Mouse (Mus musculus): ENCODE results near the gene Slc12a6. TPM values are rescaled to one million over a fixed set of nuclear protein-coding genes. Genes with fewer than 3 reads are reported as not detected.

Slc12a6 gene
- polyA plus RNA-seq, 1 experiment from 2014 or later, result 16.5 TPM

GRCm38 (mm10) chr2:112378973-112379898 is 113.6 kb downstream of the Slc12a6 start, which contains the start of gene Katnbl1:
Katnbl1 (plus strand) TSS chr2:112379211.
- H3K4me1 ChIP-seq (ENCODE audit: control insufficient read depth, insufficient read depth, low read length), result peaks cover 10% of the 10 kb centered on the region
- H3K27me3 ChIP-seq (replicated peaks; ENCODE audit: control insufficient read depth, insufficient read depth, low read length), result no peaks in the 10 kb centered on the region
- DNase-seq (ENCODE audit: low spot score) (peak; percentile 96), ATAC-seq (ENCODE audit: low read depth) (peak; percentile 99)
- no peaks in the 10 kb centered on the region for H3K9me3 ChIP-seq (ENCODE audit: control insufficient read depth, low read length)
- H3K4me3 ChIP-seq (ENCODE audit: low read depth, low read length), result peak within 1 kb of the TSS; percentile 87
- H3K36me3 ChIP-seq (ENCODE audit: control insufficient read depth, insufficient read depth, low read length), result no peaks in the 10 kb centered on the region
- peak within 1 kb of the TSS; percentile 70 for H3K4me2 ChIP-seq (ENCODE audit: low read depth, low read length)
- under 1% methylated on average over 49 of the region's 72 CpGs for WGBS
- peak within 1 kb of the TSS; percentile 95 for H3K9ac ChIP-seq (ENCODE audit: low read depth, low read length)
- H3K27ac ChIP-seq (replicated peaks; ENCODE audit: low read depth, low read length), result peak within 1 kb of the TSS; percentile 86

- H3K36me3 ChIP-seq (ENCODE audit: control insufficient read depth, insufficient read depth, low read length), result no peaks in the 10 kb centered on the region
- no peak for DNase-seq (ENCODE audit: low spot score)
These were observed 114.5 kb downstream of the Slc12a6 start for GRCm38 (mm10) chr2:112380131-112380530.

DNA sequence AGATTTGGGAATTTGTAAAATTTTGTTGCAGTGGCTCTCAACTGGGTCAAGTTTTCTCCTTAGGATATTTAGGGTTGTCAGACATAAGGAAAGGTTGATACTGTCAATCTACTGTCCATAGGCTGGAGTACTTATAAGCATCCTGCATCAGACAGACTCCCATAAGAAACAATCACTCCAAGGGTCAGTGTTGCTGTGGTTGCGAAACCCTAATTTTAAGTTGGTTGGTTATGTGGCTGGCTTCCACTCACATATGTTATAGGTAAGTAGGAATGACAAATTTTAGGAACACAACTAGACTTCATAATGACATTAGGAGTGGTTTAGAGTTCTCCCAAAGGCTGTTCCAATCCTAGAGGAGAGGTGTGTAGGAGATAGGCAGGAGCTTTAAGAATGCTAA is 115.6 kb downstream of the Slc12a6 start:
- peaks cover 10% of the 10 kb centered on the region for H3K4me1 ChIP-seq (ENCODE audit: control insufficient read depth, insufficient read depth, low read length)
- no peaks in the 10 kb centered on the region for H3K36me3 ChIP-seq (ENCODE audit: control insufficient read depth, insufficient read depth, low read length)
- no peak overlapping the region for H3K27ac ChIP-seq (replicated peaks; ENCODE audit: low read depth, low read length)
- H3K4me3 ChIP-seq (ENCODE audit: low read depth, low read length), result peak overlapping the region; percentile 87; the same call in 1 of the 2 replicates
- ATAC-seq (ENCODE audit: low read depth) (no peak), DNase-seq (ENCODE audit: low spot score) (no peak)
- no peaks in the 10 kb centered on the region for H3K27me3 ChIP-seq (replicated peaks; ENCODE audit: control insufficient read depth, insufficient read depth, low read length)
- H3K4me2 ChIP-seq (ENCODE audit: low read depth, low read length), result peak overlapping the region; percentile 70; the same call in 1 of the 2 replicates
- no peaks in the 10 kb centered on the region for H3K9me3 ChIP-seq (ENCODE audit: control insufficient read depth, low read length)
- WGBS, result 100% methylated on average over 1 of the region's 1 CpGs
- no peak overlapping the region for H3K9ac ChIP-seq (ENCODE audit: low read depth, low read length)

More at GRCm38 (mm10) chr2:112380131-112380530, 114.5 kb downstream of the Slc12a6 start:
- no peaks in the 10 kb centered on the region for H3K27me3 ChIP-seq (replicated peaks; ENCODE audit: control insufficient read depth, insufficient read depth, low read length)
- H3K4me1 ChIP-seq (ENCODE audit: control insufficient read depth, insufficient read depth, low read length), result peaks cover 10% of the 10 kb centered on the region
- WGBS, result 36% methylated on average over 8 of the region's 8 CpGs
- ATAC-seq (ENCODE audit: low read depth), result no peak
- no peaks in the 10 kb centered on the region for H3K9me3 ChIP-seq (ENCODE audit: control insufficient read depth, low read length)
- H3K9ac ChIP-seq (ENCODE audit: low read depth, low read length), result peak overlapping the region; percentile 95
- H3K4me2 ChIP-seq (ENCODE audit: low read depth, low read length), result peak overlapping the region; percentile 70
- H3K4me3 ChIP-seq (ENCODE audit: low read depth, low read length), result peak overlapping the region; percentile 87
- no peak overlapping the region for H3K27ac ChIP-seq (replicated peaks; ENCODE audit: low read depth, low read length)

- no peak overlapping the region for H3K4me3 ChIP-seq (ENCODE audit: low read depth, low read length)
- WGBS, result 76% methylated on average over 5 of the region's 5 CpGs
- H3K9ac ChIP-seq (ENCODE audit: low read depth, low read length), result no peak overlapping the region
- H3K27me3 ChIP-seq (replicated peaks; ENCODE audit: control insufficient read depth, insufficient read depth, low read length), result no peaks in the 10 kb centered on the region
- DNase-seq (ENCODE audit: low spot score), result no peak
- H3K9me3 ChIP-seq (ENCODE audit: control insufficient read depth, low read length), result no peaks in the 10 kb centered on the region
- no peaks in the 10 kb centered on the region for H3K36me3 ChIP-seq (ENCODE audit: control insufficient read depth, insufficient read depth, low read length)
- no peaks in the 10 kb centered on the region for H3K4me1 ChIP-seq (ENCODE audit: control insufficient read depth, insufficient read depth, low read length)
- no peak for ATAC-seq (ENCODE audit: low read depth)
- H3K4me2 ChIP-seq (ENCODE audit: low read depth, low read length), result no peak overlapping the region
- H3K27ac ChIP-seq (replicated peaks; ENCODE audit: low read depth, low read length), result no peak overlapping the region
These were observed 125.2 kb downstream of the Slc12a6 start for GRCm38 (mm10) chr2:112390843-112391242.

- no peak overlapping the region for H3K4me2 ChIP-seq (ENCODE audit: low read depth, low read length)
- H3K27ac ChIP-seq (replicated peaks; ENCODE audit: low read depth, low read length), result no peak overlapping the region
- no peaks in the 10 kb centered on the region for H3K9me3 ChIP-seq (ENCODE audit: control insufficient read depth, low read length)
- no peak overlapping the region for H3K9ac ChIP-seq (ENCODE audit: low read depth, low read length)
- H3K4me3 ChIP-seq (ENCODE audit: low read depth, low read length), result no peak overlapping the region
- DNase-seq (ENCODE audit: low spot score), result no peak
- H3K27me3 ChIP-seq (replicated peaks; ENCODE audit: control insufficient read depth, insufficient read depth, low read length), result no peaks in the 10 kb centered on the region
- no peaks in the 10 kb centered on the region for H3K4me1 ChIP-seq (ENCODE audit: control insufficient read depth, insufficient read depth, low read length)
- ATAC-seq (ENCODE audit: low read depth), result no peak
- H3K36me3 ChIP-seq (ENCODE audit: control insufficient read depth, insufficient read depth, low read length), result no peaks in the 10 kb centered on the region
- WGBS, result 75% methylated on average over 4 of the region's 4 CpGs
These were observed 125.8 kb downstream of the Slc12a6 start for GRCm38 (mm10) chr2:112391346-112392000.

DNA sequence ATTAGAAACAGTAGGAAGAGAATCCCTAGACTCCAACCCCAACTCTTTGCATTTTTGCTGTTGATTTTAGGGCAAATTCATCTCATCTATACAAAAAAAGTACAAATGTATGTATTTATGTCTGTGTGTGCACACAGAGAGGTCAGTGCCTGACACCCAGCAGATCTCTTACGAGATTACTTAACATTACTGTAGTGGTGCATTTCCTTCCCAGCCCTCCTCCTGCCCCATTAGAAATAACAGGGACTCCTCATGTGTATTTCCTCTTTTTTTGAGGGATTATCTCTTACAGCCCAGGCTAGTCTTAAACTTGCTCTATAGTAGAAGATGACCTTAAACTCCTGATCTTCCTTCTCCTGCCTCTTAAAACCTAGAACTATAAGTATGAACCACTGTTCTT is 127.1 kb downstream of the Slc12a6 start:
- Histone ChIP-seq H3K36me3 (ENCODE audit: control insufficient read depth, insufficient read depth, low read length) (no peaks in the 10 kb centered on the region), H3K27me3 (replicated peaks; ENCODE audit: control insufficient read depth, insufficient read depth, low read length) (no peaks in the 10 kb centered on the region), H3K4me1 (ENCODE audit: control insufficient read depth, insufficient read depth, low read length) (no peaks in the 10 kb centered on the region), H3K9me3 (ENCODE audit: control insufficient read depth, low read length) (no peaks in the 10 kb centered on the region), H3K4me2 (ENCODE audit: low read depth, low read length) (no peak overlapping the region), H3K9ac (ENCODE audit: low read depth, low read length) (no peak overlapping the region), H3K4me3 (ENCODE audit: low read depth, low read length) (no peak overlapping the region), H3K27ac (replicated peaks; ENCODE audit: low read depth, low read length) (no peak overlapping the region)
- DNase-seq (ENCODE audit: low spot score) (no peak), ATAC-seq (ENCODE audit: low read depth) (no peak)
- WGBS, result 82% methylated on average over 1 of the region's 1 CpGs

DNA sequence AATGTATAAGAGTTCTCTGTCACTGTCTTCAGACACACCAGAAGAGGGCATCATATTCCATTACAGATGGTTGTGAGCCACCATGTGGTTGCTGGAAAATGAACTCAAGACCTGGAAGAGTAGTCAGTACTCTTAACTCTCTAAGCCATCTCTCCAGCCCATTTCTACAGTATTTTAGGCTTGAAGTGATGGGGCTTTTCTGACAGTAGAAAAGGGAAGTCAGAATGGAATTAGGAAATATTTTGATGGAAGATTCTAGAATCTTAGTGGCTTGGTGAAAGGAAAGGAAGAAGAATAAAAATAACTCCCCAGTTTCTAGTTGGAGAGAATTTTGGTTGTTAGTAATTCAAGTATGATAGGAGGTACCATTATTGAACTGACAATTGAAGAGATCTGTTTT is 128.3 kb downstream of the Slc12a6 start:
- Histone ChIP-seq H3K9me3 (ENCODE audit: control insufficient read depth, low read length) (no peaks in the 10 kb centered on the region), H3K9ac (ENCODE audit: low read depth, low read length) (no peak overlapping the region), H3K36me3 (ENCODE audit: control insufficient read depth, insufficient read depth, low read length) (no peaks in the 10 kb centered on the region), H3K4me2 (ENCODE audit: low read depth, low read length) (no peak overlapping the region), H3K27me3 (replicated peaks; ENCODE audit: control insufficient read depth, insufficient read depth, low read length) (no peaks in the 10 kb centered on the region), H3K27ac (replicated peaks; ENCODE audit: low read depth, low read length) (no peak overlapping the region), H3K4me1 (ENCODE audit: control insufficient read depth, insufficient read depth, low read length) (no peaks in the 10 kb centered on the region), H3K4me3 (ENCODE audit: low read depth, low read length) (no peak overlapping the region)
- no peak for ATAC-seq (ENCODE audit: low read depth)
- no peak for DNase-seq (ENCODE audit: low spot score)

GRCm38 (mm10) chr2:112396649-112397048 is 131.0 kb downstream of the Slc12a6 start:
- H3K9ac ChIP-seq (ENCODE audit: low read depth, low read length), result no peak overlapping the region
- H3K4me1 ChIP-seq (ENCODE audit: control insufficient read depth, insufficient read depth, low read length), result no peaks in the 10 kb centered on the region
- H3K9me3 ChIP-seq (ENCODE audit: control insufficient read depth, low read length), result no peaks in the 10 kb centered on the region
- no peak overlapping the region for H3K4me3 ChIP-seq (ENCODE audit: low read depth, low read length)
- H3K36me3 ChIP-seq (ENCODE audit: control insufficient read depth, insufficient read depth, low read length), result no peaks in the 10 kb centered on the region
- WGBS, result 68% methylated on average over 1 of the region's 1 CpGs
- no peak for DNase-seq (ENCODE audit: low spot score)
- H3K4me2 ChIP-seq (ENCODE audit: low read depth, low read length), result no peak overlapping the region
- no peaks in the 10 kb centered on the region for H3K27me3 ChIP-seq (replicated peaks; ENCODE audit: control insufficient read depth, insufficient read depth, low read length)
- ATAC-seq (ENCODE audit: low read depth), result no peak
- no peak overlapping the region for H3K27ac ChIP-seq (replicated peaks; ENCODE audit: low read depth, low read length)

Measured in embryonic facial prominence, embryonic 14.5 days (tissue).